Comparison of ENCODE assay signal across 16 mouse cellular contexts in the genomic region with DNA sequence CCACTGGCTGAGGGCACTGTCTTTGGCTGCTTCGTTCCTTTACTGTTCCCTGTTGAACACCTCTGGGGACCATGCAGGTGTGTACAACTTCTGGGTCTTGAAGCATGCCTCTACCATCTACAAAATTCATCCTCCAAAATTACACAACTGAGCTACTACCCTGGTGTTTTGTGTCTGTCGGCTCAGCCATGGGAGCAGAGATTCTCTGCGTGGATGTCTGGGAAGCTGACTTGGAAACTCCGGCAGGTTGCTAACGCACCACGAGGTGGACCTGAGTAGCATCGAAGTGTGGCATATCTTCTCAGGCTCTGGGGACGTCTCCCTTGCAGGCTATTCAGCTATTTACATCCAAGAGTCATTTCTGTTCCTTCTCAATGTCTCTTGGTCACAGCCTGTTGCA.
"Had no signal": no experiment of that assay in that cellular context is flagged by ENCODE, and none has a peak within 500 bp of the region (broad histone marks: within the 10 kb centered on the region; RNA-seq: fewer than 3 reads in every experiment).

No protein-coding gene starts in this region.

- H3K9me3 ChIP-seq: neural tube, embryonic 15.5 days; stomach, embryonic 15.5 days had no signal

- H3K36me3 ChIP-seq: neural tube, embryonic 13.5 days; neural tube, embryonic 15.5 days; stomach, embryonic 15.5 days had no signal

- H3K27me3 ChIP-seq: neural tube, embryonic 13.5 days; neural tube, embryonic 15.5 days; stomach, embryonic 15.5 days had no signal

- H3K4me3 ChIP-seq: neural tube, embryonic 13.5 days; neural tube, embryonic 15.5 days; stomach, embryonic 15.5 days had no signal

- H3K4me1 ChIP-seq: stomach, embryonic 15.5 days had no signal

- H3K27ac ChIP-seq: neural tube, embryonic 13.5 days; neural tube, embryonic 15.5 days; stomach, embryonic 15.5 days; stomach, postnatal 0 days had no signal

- DNase-seq: retina, postnatal 1 day; right cerebral cortex, adult 18-20 months; right cerebral cortex, postnatal 14 days; right cerebral cortex, postnatal 25 days; right cerebral cortex, postnatal 4 days; spleen, adult 18-20 months; thymus, adult 18-20 months; thymus, adult 2 months; thymus, postnatal 14 days; thymus, postnatal 25 days; thymus, postnatal 36 days; thymus, postnatal 4 days had no signal
